Mouse (Mus musculus): ENCODE measurements around the gene Col4a5. TPM values are rescaled to one million over a fixed set of nuclear protein-coding genes. Genes with fewer than 3 reads are reported as not detected.

The Col4a5 gene
- polyA plus RNA-seq, 2 experiments: 0.39 to 0.57 TPM

- H3K9me3 ChIP-seq (ENCODE audit: control insufficient read depth, low read length): no peaks in the 10 kb centered on the region
- no peaks in the 10 kb centered on the region for H3K4me1 ChIP-seq (replicated peaks; ENCODE audit: control insufficient read depth in 2 of 2, insufficient read depth in 2 of 2, low read length in 1 of 2)
- H3K9ac ChIP-seq (replicated peaks): no peak overlapping the region
- TF ChIP-seq EP300 (IDR thresholded peaks at IDR 0.05; ENCODE audit: low read depth): no peak
- no peak for TF ChIP-seq CTCF (IDR thresholded peaks at IDR 0.05; ENCODE audit: low read depth)
- 16% methylated on average over 14 of the region's 14 CpGs for WGBS (ENCODE audit: insufficient replicate concordance)
- no peak for ATAC-seq (ENCODE audit: insufficient read depth)
- H3K4me3 ChIP-seq (ENCODE audit: insufficient read depth in 1 of 2, low read depth in 2 of 2, low read length in 2 of 2): peak overlapping the region; percentile 29 to 43
- peak overlapping the region; percentile 45 for H3K4me2 ChIP-seq (ENCODE audit: low read depth)
- H3K36me3 ChIP-seq (replicated peaks; ENCODE audit: control insufficient read depth, insufficient read depth, low read depth): no peaks in the 10 kb centered on the region
- H3K27ac ChIP-seq: no peak overlapping the region
- H3K27me3 ChIP-seq (ENCODE audit: control insufficient read depth, insufficient read depth, low read length): no peaks in the 10 kb centered on the region
- no peak for DNase-seq (ENCODE audit: low read depth in 3 of 3, low spot score in 3 of 3)
Measured at GRCm38 (mm10) chrX:141475566-141476327, 562 bp downstream of the Col4a5 start.

- WGBS (ENCODE audit: insufficient replicate concordance): 52% methylated on average over 4 of the region's 4 CpGs
- Histone ChIP-seq H3K9ac (replicated peaks) (no peak overlapping the region), H3K27me3 (ENCODE audit: control insufficient read depth, insufficient read depth, low read length) (no peaks in the 10 kb centered on the region), H3K4me3 (ENCODE audit: insufficient read depth in 1 of 2, low read depth in 2 of 2, low read length in 2 of 2) (no peak overlapping the region), H3K4me2 (ENCODE audit: low read depth) (no peak overlapping the region), H3K9me3 (ENCODE audit: control insufficient read depth, low read length) (no peaks in the 10 kb centered on the region), H3K4me1 (replicated peaks; ENCODE audit: control insufficient read depth in 2 of 2, insufficient read depth in 2 of 2, low read length in 1 of 2) (no peaks in the 10 kb centered on the region), H3K27ac (no peak overlapping the region), H3K36me3 (replicated peaks; ENCODE audit: control insufficient read depth, insufficient read depth, low read depth) (no peaks in the 10 kb centered on the region)
- no peak for DNase-seq (ENCODE audit: low read depth in 3 of 3, low spot score in 3 of 3)
- TF ChIP-seq EP300 (IDR thresholded peaks at IDR 0.05; ENCODE audit: low read depth) (no peak), CTCF (IDR thresholded peaks at IDR 0.05; ENCODE audit: low read depth) (no peak)
- no peak for ATAC-seq (ENCODE audit: insufficient read depth)
Measured at GRCm38 (mm10) chrX:141494545-141494944, 19.4 kb downstream of the Col4a5 start.

- Histone ChIP-seq H3K4me1 (replicated peaks; ENCODE audit: control insufficient read depth in 2 of 2, insufficient read depth in 2 of 2, low read length in 1 of 2) (no peaks in the 10 kb centered on the region), H3K27ac (no peak overlapping the region), H3K36me3 (replicated peaks; ENCODE audit: control insufficient read depth, insufficient read depth, low read depth) (no peaks in the 10 kb centered on the region), H3K4me2 (ENCODE audit: low read depth) (no peak overlapping the region), H3K4me3 (ENCODE audit: insufficient read depth in 1 of 2, low read depth in 2 of 2, low read length in 2 of 2) (no peak overlapping the region), H3K9ac (replicated peaks) (no peak overlapping the region), H3K27me3 (ENCODE audit: control insufficient read depth, insufficient read depth, low read length) (no peaks in the 10 kb centered on the region), H3K9me3 (ENCODE audit: control insufficient read depth, low read length) (no peaks in the 10 kb centered on the region)
- DNase-seq (ENCODE audit: low read depth in 3 of 3, low spot score in 3 of 3) (no peak), ATAC-seq (ENCODE audit: insufficient read depth) (no peak)
- TF ChIP-seq EP300 (IDR thresholded peaks at IDR 0.05; ENCODE audit: low read depth) (no peak), CTCF (IDR thresholded peaks at IDR 0.05; ENCODE audit: low read depth) (no peak)
- 71% methylated on average over 1 of the region's 1 CpGs for WGBS (ENCODE audit: insufficient replicate concordance)
Measured at GRCm38 (mm10) chrX:141503125-141503524, 27.9 kb downstream of the Col4a5 start.

GRCm38 (mm10) chrX:141533447-141533846 lies 58.3 kb downstream of the Col4a5 start:
- no peak overlapping the region for H3K27ac ChIP-seq
- no peak overlapping the region for H3K4me3 ChIP-seq (ENCODE audit: insufficient read depth in 1 of 2, low read depth in 2 of 2, low read length in 2 of 2)
- TF ChIP-seq CTCF (IDR thresholded peaks at IDR 0.05; ENCODE audit: low read depth) (no peak), EP300 (IDR thresholded peaks at IDR 0.05; ENCODE audit: low read depth) (no peak)
- H3K27me3 ChIP-seq (ENCODE audit: control insufficient read depth, insufficient read depth, low read length): no peaks in the 10 kb centered on the region
- H3K4me1 ChIP-seq (replicated peaks; ENCODE audit: control insufficient read depth in 2 of 2, insufficient read depth in 2 of 2, low read length in 1 of 2): no peaks in the 10 kb centered on the region
- no peaks in the 10 kb centered on the region for H3K36me3 ChIP-seq (replicated peaks; ENCODE audit: control insufficient read depth, insufficient read depth, low read depth)
- no peaks in the 10 kb centered on the region for H3K9me3 ChIP-seq (ENCODE audit: control insufficient read depth, low read length)
- no peak overlapping the region for H3K4me2 ChIP-seq (ENCODE audit: low read depth)
- no peak for DNase-seq (ENCODE audit: low read depth in 3 of 3, low spot score in 3 of 3)
- ATAC-seq (ENCODE audit: insufficient read depth): no peak
- no peak overlapping the region for H3K9ac ChIP-seq (replicated peaks)

- Histone ChIP-seq H3K9ac (replicated peaks) (no peak overlapping the region), H3K27ac (no peak overlapping the region), H3K27me3 (ENCODE audit: control insufficient read depth, insufficient read depth, low read length) (no peaks in the 10 kb centered on the region), H3K36me3 (replicated peaks; ENCODE audit: control insufficient read depth, insufficient read depth, low read depth) (no peaks in the 10 kb centered on the region), H3K4me1 (replicated peaks; ENCODE audit: control insufficient read depth in 2 of 2, insufficient read depth in 2 of 2, low read length in 1 of 2) (no peaks in the 10 kb centered on the region), H3K4me3 (ENCODE audit: insufficient read depth in 1 of 2, low read depth in 2 of 2, low read length in 2 of 2) (no peak overlapping the region), H3K4me2 (ENCODE audit: low read depth) (no peak overlapping the region), H3K9me3 (ENCODE audit: control insufficient read depth, low read length) (no peaks in the 10 kb centered on the region)
- no peak for ATAC-seq (ENCODE audit: insufficient read depth)
- TF ChIP-seq CTCF (IDR thresholded peaks at IDR 0.05; ENCODE audit: low read depth) (no peak), EP300 (IDR thresholded peaks at IDR 0.05; ENCODE audit: low read depth) (no peak)
- 65% methylated on average over 2 of the region's 2 CpGs for WGBS (ENCODE audit: insufficient replicate concordance)
- no peak for DNase-seq (ENCODE audit: low read depth in 3 of 3, low spot score in 3 of 3)
Measured at GRCm38 (mm10) chrX:141547471-141547870, 72.3 kb downstream of the Col4a5 start.

All from liver, embryonic 14.5 days (tissue).